In genomic region chr16:67613876-67614275, GRCm38 (mm10) we compare ENCODE assay signal across 11 mouse cellular contexts. TPM values are rescaled to one million over a fixed set of nuclear protein-coding genes. Genes with fewer than 3 reads are reported as not detected.
DNase-seq lines count a peak whose midpoint lies in the region; ATAC-seq and TF ChIP-seq lines count a peak whose summit lies in the region.
"Had no signal": no experiment of that assay in that cellular context is flagged by ENCODE, and none has a peak within 500 bp of the region (broad histone marks: within the 10 kb centered on the region; RNA-seq: fewer than 3 reads in every experiment).

No protein-coding gene starts in this region.

- no peak overlapping the region for H3K27ac ChIP-seq in heart, postnatal 0 days (ENCODE audit: low read depth)
- H3K27ac ChIP-seq in midbrain, embryonic 14.5 days (replicated peaks; ENCODE audit: low read depth, low read length): no peak overlapping the region
- no peak overlapping the region for H3K27ac ChIP-seq in midbrain, embryonic 13.5 days
- no peak overlapping the region for H3K27ac ChIP-seq in embryonic facial prominence, embryonic 14.5 days (replicated peaks; ENCODE audit: low read depth, low read length)

- H3K4me2 ChIP-seq in heart, postnatal 0 days (ENCODE audit: low read depth, low read length): no peak overlapping the region
- no peak overlapping the region for H3K4me2 ChIP-seq in midbrain, embryonic 14.5 days (ENCODE audit: low read length)
- no peak overlapping the region for H3K4me2 ChIP-seq in midbrain, embryonic 13.5 days (replicated peaks)
- no peak overlapping the region for H3K4me2 ChIP-seq in embryonic facial prominence, embryonic 14.5 days (ENCODE audit: low read depth, low read length)

- H3K9me3 ChIP-seq in heart, postnatal 0 days (replicated peaks; ENCODE audit: control insufficient read depth, low read length): no peaks in the 10 kb centered on the region
- no peaks in the 10 kb centered on the region for H3K9me3 ChIP-seq in midbrain, embryonic 14.5 days (ENCODE audit: control insufficient read depth, low read length)
- no peaks in the 10 kb centered on the region for H3K9me3 ChIP-seq in midbrain, embryonic 13.5 days
- peaks cover 10% of the 10 kb centered on the region; the same call in 1 of the 2 replicates for H3K9me3 ChIP-seq in embryonic facial prominence, embryonic 14.5 days (ENCODE audit: control insufficient read depth, low read length)

- no peak for ATAC-seq in heart, postnatal 0 days (ENCODE audit: insufficient read depth, low read depth)
- ATAC-seq in midbrain, embryonic 14.5 days (ENCODE audit: low FRiP score, low TSS enrichment): no peak
- no peak for ATAC-seq in midbrain, embryonic 13.5 days
- no peak for ATAC-seq in embryonic facial prominence, embryonic 14.5 days (ENCODE audit: low read depth)

- WGBS in heart, postnatal 0 days: 37% methylated on average over 2 of the region's 2 CpGs
- WGBS in midbrain, embryonic 14.5 days: 32% methylated on average over 2 of the region's 2 CpGs
- WGBS in midbrain, embryonic 13.5 days: 38% methylated on average over 2 of the region's 2 CpGs
- 41% methylated on average over 2 of the region's 2 CpGs for WGBS in embryonic facial prominence, embryonic 14.5 days

- peak; percentile 20; the same call in 1 of the 2 replicates for TF ChIP-seq CTCF in heart, postnatal 0 days (IDR thresholded peaks at IDR 0.05; ENCODE audit: low read depth)

- peaks cover 19% of the 10 kb centered on the region for H3K27me3 ChIP-seq in heart, postnatal 0 days (ENCODE audit: control insufficient read depth, insufficient read depth, low read length)
- no peaks in the 10 kb centered on the region for H3K27me3 ChIP-seq in midbrain, embryonic 14.5 days (ENCODE audit: control insufficient read depth, insufficient read depth, low read length)
- no peaks in the 10 kb centered on the region for H3K27me3 ChIP-seq in midbrain, embryonic 13.5 days
- peaks cover 7% of the 10 kb centered on the region; the same call in 1 of the 2 replicates for H3K27me3 ChIP-seq in embryonic facial prominence, embryonic 14.5 days (replicated peaks; ENCODE audit: control insufficient read depth, insufficient read depth, low read length)

- H3K4me3 ChIP-seq in heart, postnatal 0 days (ENCODE audit: low read depth, low read length): no peak overlapping the region
- no peak overlapping the region for H3K4me3 ChIP-seq in midbrain, embryonic 14.5 days (replicated peaks; ENCODE audit: low read depth, low read length)
- no peak overlapping the region for H3K4me3 ChIP-seq in midbrain, embryonic 13.5 days (replicated peaks)
- no peak overlapping the region for H3K4me3 ChIP-seq in embryonic facial prominence, embryonic 14.5 days (ENCODE audit: low read depth, low read length)

- no peak overlapping the region for H3K9ac ChIP-seq in heart, postnatal 0 days (replicated peaks; ENCODE audit: low read depth, low read length)
- H3K9ac ChIP-seq in midbrain, embryonic 14.5 days (replicated peaks; ENCODE audit: low read length): no peak overlapping the region
- H3K9ac ChIP-seq in midbrain, embryonic 13.5 days (replicated peaks): no peak overlapping the region
- H3K9ac ChIP-seq in embryonic facial prominence, embryonic 14.5 days (ENCODE audit: low read depth, low read length): no peak overlapping the region

- H3K36me3 ChIP-seq in heart, postnatal 0 days (replicated peaks; ENCODE audit: control insufficient read depth, insufficient read depth, low read length): no peaks in the 10 kb centered on the region
- H3K36me3 ChIP-seq in midbrain, embryonic 14.5 days (ENCODE audit: control insufficient read depth, insufficient read depth, low read length): no peaks in the 10 kb centered on the region
- H3K36me3 ChIP-seq in midbrain, embryonic 13.5 days: no peaks in the 10 kb centered on the region
- H3K36me3 ChIP-seq in embryonic facial prominence, embryonic 14.5 days (ENCODE audit: control insufficient read depth, insufficient read depth, low read length): no peaks in the 10 kb centered on the region

- DNase-seq in heart, postnatal 0 days (ENCODE audit: low spot score): no peak
- DNase-seq in heart, adult 8-10 months (ENCODE audit: low spot score): no peak
- peak; percentile 81 for DNase-seq in midbrain, embryonic 14.5 days
- peak; percentile 67 for DNase-seq in embryonic facial prominence, embryonic 14.5 days (ENCODE audit: low spot score)
- peak; percentile 83 for DNase-seq in retina, postnatal 1 day
- DNase-seq in layer of hippocampus, adult 8-10 months (ENCODE audit: low spot score in 2 of 2): no peak
- no peak for DNase-seq in gastrocnemius, postnatal 4 days (ENCODE audit: low spot score in 2 of 2)
- DNase-seq: adrenal gland, postnatal 25 days; thymus, adult 18-20 months had no signal

- no peaks in the 10 kb centered on the region for H3K4me1 ChIP-seq in heart, postnatal 0 days (ENCODE audit: control insufficient read depth, insufficient read depth)
- peaks cover 22% of the 10 kb centered on the region for H3K4me1 ChIP-seq in midbrain, embryonic 14.5 days (ENCODE audit: control insufficient read depth, insufficient read depth, low read length)
- H3K4me1 ChIP-seq in midbrain, embryonic 13.5 days (replicated peaks): peaks cover 33% of the 10 kb centered on the region
- H3K4me1 ChIP-seq in embryonic facial prominence, embryonic 14.5 days (ENCODE audit: control insufficient read depth, insufficient read depth, low read length): no peaks in the 10 kb centered on the region

- TF ChIP-seq EP300 in heart, postnatal 0 days (IDR thresholded peaks at IDR 0.05; ENCODE audit: low read depth): no peak

RNA-seq across cellular contexts. Expression of gene Cadm2, which starts 6.8 kb away (rescaled TPM):
- total RNA-seq in heart, postnatal 0 days (2014; rRNA removed; ENCODE audit: low replicate concordance): under 0.01 and 1.0 TPM in 2 replicates
- polyA plus RNA-seq in heart, postnatal 0 days (2015; fragmentation: Nextera tagmentation; extraction: Ambion mirVana): 0.14 TPM in 1 of 2 replicates, not detected in the other
- total RNA-seq in heart, adult 8-10 months (2022): 1 to 10 TPM in 1 of 4 experiments, under 1 TPM in 3; 0.34 to 2.5 (median 0.66) TPM
- 42.6 and 49.5 TPM in 2 replicates for polyA plus RNA-seq in midbrain, embryonic 14.5 days (2014; fragmentation: Nextera tagmentation; extraction: Ambion mirVana)
- polyA plus RNA-seq in midbrain, embryonic 13.5 days (2015; fragmentation: Nextera tagmentation; extraction: Ambion mirVana): 21.8 and 29.1 TPM in 2 replicates
- 3.2 and 5.1 TPM in 2 replicates for polyA plus RNA-seq in embryonic facial prominence, embryonic 14.5 days (2014; fragmentation: Nextera tagmentation; extraction: Ambion mirVana)
- 100 to 1,000 TPM; 182 to 194 (median 187) TPM for total RNA-seq in layer of hippocampus, adult 8-10 months (2022)
- total RNA-seq in gastrocnemius, postnatal 4 days (2021): under 1 TPM; 0.39 to 0.60 TPM
- polyA plus RNA-seq: liver, embryonic 16.5 days had no signal

Comparison
In these comparisons a context has a peak if more than half of its experiments do, and no peak if none do; other contexts are left out.
1. DNase-seq: peak in midbrain, embryonic 14.5 days (single experiment), embryonic facial prominence, embryonic 14.5 days (single experiment) and retina, postnatal 1 day (single experiment); none in heart, postnatal 0 days (single experiment), heart, adult 8-10 months (single experiment), layer of hippocampus, adult 8-10 months (0 of 2) and gastrocnemius, postnatal 4 days (0 of 2).
2. RNA of gene Cadm2, which starts 6.8 kb away (total RNA-seq): 182 to 194 TPM in layer of hippocampus, adult 8-10 months; under 0.01 to 1.0 TPM in heart, postnatal 0 days, 0.34 to 2.5 TPM in heart, adult 8-10 months and 0.39 to 0.60 TPM in gastrocnemius, postnatal 4 days; every median in the first group is over 10 times any median in the second.